Mouse (Mus musculus): Measurements from ENCODE around the gene Krt17. TPM values are rescaled to one million over a fixed set of nuclear protein-coding genes. Genes with fewer than 3 reads are reported as not detected.
A peak's percentile ranks its signal among the peaks of the same experiment; 100 is the strongest.
"Not testable (repeated sequence)": the region's sequence is repeated elsewhere in the genome, so short reads cannot be mapped to it uniquely, and the experiment has no call there.

Krt17 gene
- not detected for total RNA-seq (2021)
- long read RNA-seq, experiment 1, result 0 reads
- long read RNA-seq, experiment 2, result 0 reads

DNA sequence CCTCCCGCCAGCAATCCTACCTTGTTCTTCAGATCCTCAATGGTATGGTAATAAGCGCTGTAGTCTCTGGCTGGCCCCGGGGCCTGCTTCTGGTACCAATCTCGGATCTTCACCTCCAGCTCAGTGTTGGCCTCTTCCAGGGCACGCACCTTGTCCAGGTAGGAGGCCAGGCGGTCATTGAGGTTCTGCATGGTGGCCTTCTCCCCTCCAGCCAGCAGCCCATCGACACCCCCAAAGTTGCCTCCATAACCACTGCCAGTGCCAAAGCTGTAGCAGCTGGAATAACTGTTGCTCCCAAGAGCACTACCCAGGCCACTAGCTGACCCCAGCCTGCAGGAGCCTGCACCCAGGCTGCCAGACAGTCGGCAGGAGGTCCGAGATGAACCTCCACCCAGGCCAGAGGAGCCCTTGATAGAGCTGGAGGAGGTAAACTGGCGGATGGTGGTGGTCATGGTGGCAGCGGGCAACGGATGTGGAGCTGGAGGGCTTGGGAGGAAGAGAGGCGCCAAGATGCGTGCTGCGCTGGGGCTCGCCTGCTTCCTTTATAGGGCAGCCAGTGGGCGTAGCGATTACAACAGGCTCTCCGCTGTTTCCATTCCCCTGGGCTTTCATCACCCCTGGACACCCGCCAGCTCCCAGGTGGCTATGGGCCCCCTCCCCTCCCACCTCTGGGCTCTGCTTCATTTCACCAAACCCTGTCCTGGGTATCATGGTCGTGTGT is at the start of gene Krt17:
Gene Krt17 (minus strand): TSS at position 516 of the 721 bp plus-strand sequence.
- intact Hi-C loops (cut with DNase I; ENCODE audit: low total_unique reads), result no loop called here
- no peak for DNase-seq

DNA sequence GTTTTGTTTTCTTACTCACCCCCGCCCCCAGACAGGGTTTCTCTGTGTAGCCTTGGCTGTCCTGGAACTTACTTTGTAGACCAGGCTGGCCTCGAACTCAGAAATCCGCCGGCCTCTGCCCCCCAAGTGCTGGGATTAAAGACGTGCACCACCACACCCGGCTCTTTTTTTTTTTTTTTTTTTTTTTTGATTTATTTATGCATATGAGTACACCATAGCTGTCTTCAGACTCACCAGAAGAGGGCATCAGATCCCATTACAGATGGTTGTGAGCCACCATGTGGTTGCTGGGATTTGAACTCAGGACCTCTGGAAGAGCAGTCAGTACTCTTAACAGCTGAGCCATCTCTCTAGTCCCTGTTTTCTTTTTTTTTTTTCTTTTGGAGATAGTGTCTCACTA is 47.8 kb upstream of the Krt17 start:
- intact Hi-C loops (cut with DNase I; ENCODE audit: low total_unique reads); DNase-seq: not testable (repeated sequence)

DNA sequence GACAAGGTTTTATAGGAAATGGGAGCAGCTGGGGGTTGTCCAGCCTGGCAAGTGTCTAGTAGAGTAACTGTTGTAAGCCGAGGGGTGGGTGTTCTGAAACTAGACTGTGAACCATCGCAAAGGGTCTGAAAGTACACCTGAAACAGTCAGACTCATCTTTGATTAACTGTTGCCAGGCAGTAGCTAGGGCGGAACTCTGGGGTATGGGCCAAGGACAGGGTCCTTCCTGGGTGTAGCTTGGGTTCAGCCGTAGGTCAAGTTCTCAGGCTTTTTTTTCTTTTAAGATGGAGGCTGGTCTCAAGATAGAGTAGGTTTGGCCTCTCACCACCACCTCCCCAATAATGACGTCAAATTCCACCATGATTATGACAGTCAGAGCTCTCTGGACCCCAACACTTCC is 47.1 kb upstream of the Krt17 start:
- DNase-seq, result no peak
- intact Hi-C loops (cut with DNase I; ENCODE audit: low total_unique reads), result no loop called here

DNA sequence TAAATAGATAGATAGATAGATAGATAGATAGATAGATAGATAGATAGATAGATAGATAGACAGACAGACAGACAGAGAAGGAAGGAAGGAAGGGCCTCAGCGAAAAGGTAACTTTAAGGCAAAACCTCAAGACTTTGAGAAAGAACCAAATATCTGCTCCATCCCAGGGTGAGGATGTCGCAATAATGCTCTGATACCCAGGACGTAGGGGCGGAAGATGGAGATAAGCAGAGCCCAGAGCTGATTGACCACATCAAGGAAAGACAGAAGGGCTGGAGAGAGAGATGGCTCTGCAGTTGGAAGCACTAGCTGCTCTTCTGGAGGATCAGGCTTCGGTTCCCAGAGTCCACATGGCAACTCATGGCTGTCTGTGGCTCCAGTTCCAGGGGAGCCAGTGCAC is 40.5 kb upstream of the Krt17 start:
- no peak for DNase-seq
- intact Hi-C loops (cut with DNase I; ENCODE audit: low total_unique reads), result no loop called here

DNA sequence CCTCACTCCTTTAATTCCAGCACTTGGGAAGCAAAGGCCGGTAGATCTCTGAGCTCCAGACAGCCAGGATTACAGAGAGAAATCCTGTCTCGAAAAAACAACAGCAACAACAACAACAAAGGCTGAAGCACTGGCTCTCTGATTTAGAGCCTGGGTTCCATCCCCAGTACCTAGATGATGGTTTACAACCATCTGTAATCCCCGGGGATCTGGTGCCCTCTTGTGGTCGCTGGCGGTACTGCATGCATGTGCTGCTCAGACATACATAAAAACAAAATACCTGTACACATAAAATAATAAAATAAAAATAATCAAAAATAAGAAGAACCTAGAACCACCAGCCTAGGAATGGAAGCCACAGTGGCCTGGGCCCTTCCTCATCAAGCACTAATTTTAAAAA is 39.5 kb upstream of the Krt17 start:
- intact Hi-C loops (cut with DNase I; ENCODE audit: low total_unique reads), result no loop called here
- peak; percentile 41 for DNase-seq

DNA sequence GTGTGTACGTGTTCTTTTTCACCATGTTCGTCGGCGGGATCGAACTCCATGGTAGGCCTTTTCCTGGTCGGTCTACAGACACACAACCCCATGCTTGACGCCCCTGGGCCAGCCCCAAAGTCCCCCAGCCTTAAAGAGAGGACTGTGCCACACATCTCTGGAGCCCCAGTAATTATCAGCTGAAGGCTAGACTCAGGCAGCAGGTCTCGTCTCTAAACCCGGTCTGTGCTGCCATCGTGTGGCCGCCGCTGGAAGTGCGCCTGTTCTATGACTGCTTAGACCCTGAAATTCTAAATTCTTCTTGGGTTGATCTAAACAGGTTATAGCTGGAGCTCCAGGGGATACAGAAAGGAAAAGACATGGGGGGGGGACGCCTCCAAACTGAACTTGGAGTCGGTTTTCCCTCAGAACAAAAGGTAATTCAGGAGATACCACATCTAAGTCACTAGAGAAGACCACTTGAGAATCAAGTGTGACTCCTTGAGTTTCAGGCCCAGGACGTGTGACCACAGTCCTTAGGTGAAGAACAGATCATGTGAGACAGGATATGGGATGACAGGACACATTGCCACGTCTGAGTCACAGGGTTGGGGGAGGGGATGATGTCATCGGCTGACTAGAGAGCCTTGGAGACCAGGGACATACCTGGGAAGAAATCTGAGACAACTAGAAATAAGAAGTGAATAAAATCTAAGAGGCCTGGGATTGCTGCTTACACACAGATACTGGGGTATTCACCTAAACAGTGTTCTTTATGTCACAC is 37.6 kb upstream of the Krt17 start:
- peak; percentile 74 for DNase-seq
- intact Hi-C loops (cut with DNase I; ENCODE audit: low total_unique reads), result loop anchor here (10.0 kb wide), 1 partner anchor 834 kb away; no protein-coding TSS in a partner anchor

DNA sequence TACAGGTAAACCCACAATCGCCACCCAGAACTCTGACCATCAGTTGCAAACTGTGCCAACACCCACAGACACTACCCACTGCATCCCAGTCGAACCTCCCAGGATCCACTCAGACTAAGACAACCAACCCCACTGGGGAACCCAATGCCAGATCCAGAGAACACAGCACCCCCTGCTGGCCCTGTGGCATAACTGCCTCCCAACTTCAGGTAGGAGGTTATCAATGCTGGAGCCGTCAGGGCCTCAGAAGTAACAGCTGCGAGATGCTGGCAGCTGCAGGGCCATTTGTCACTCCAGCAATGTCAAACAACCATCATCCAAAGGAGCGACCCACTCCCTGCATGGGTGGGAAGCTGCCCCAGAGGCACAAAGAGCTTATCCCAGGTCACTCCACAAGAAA is 37.0 kb upstream of the Krt17 start:
- intact Hi-C loops (cut with DNase I; ENCODE audit: low total_unique reads), result loop anchor here (10.0 kb wide), 1 partner anchor 833 kb away; no protein-coding TSS in a partner anchor
- no peak for DNase-seq

DNA sequence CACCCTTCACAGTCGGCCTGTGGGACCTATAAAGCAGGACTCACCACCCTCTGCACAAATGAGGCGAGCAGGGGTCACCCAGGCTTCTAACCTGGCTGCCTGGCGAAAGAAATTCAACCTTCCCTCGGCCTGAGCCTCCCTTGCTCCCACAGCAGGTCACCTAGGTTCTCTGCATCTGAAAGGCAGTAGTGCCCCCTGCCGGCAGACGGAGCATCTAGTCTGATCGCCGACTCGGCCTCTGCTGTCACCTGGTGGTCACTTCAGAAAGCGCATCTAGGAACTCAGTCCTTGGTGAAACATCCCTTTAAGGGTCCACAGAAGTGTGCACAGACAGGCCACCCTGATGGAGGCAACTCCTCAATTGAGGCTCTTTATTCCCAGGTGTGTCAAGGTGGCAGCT is 34.5 kb upstream of the Krt17 start:
- DNase-seq, result peak; percentile 78
- intact Hi-C loops (cut with DNase I; ENCODE audit: low total_unique reads), result loop anchor here (10.0 kb wide), 1 partner anchor 831 kb away; no protein-coding TSS in a partner anchor

DNA sequence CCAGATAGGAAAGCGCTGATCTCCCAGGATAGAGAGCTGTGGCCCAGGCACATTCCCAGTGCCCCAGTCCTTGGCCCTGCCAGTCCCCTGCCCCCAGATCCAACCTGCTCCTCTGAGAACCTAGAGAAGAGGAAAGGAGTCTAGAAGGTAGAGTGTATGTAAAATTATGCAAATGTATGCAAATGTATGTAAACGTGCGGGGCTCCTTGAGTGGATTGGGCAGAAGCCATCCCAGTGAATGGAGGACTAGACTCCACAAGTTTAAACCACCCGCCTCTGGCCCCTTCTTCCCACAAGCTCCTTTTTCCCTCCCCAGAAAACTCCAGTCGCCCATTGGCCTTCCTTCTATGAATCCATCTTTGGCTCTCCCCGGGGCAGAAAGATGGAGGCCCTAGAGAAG is 32.1 kb upstream of the Krt17 start:
- no peak for DNase-seq
- intact Hi-C loops (cut with DNase I; ENCODE audit: low total_unique reads), result loop anchor here (10.0 kb wide), 1 partner anchor 828 kb away; no protein-coding TSS in a partner anchor

DNA sequence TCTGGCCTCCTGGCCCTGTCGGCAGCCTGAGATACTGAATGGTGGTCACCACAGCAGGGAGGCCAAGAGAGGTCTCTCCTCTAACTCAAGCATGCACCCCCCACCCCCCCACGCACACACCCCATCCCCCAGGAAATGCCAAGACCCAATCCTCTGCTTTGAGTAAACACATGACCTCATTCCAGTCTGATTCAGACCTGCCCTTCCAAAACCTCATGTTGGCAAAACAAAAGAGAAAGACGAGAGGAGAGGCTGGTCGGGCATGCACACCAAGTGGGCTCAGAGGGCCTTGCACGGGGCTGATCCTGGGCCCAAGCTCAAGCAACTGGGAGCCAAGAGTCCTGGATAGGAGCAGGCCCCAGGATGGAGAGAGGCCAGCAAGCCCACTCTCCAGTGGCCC is 29.4 kb upstream of the Krt17 start:
- intact Hi-C loops (cut with DNase I; ENCODE audit: low total_unique reads), result loop anchor here (10.0 kb wide), 1 partner anchor 825 kb away; no protein-coding TSS in a partner anchor
- no peak for DNase-seq

DNA sequence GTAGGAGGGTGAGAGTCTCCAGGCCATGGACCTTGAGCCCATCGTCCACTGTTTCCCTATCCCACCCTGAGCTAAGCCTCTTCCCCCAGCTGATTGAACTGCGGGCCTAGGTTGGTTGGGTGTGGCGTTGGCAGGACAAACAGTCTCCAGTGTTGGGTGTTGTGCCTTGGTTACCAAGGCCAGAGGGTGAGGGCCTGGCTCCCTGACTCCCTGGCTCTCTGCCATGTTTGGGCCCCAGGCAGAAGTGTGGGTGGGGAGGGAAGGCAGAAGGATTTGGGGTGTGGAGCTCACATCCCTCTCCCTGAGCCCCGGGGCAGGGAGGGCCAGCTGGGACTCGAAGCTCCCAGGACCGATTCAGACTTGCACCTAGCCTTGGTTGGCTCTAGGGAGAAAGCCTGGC is 28.1 kb upstream of the Krt17 start:
- no peak for DNase-seq
- intact Hi-C loops (cut with DNase I; ENCODE audit: low total_unique reads), result no loop called here

DNA sequence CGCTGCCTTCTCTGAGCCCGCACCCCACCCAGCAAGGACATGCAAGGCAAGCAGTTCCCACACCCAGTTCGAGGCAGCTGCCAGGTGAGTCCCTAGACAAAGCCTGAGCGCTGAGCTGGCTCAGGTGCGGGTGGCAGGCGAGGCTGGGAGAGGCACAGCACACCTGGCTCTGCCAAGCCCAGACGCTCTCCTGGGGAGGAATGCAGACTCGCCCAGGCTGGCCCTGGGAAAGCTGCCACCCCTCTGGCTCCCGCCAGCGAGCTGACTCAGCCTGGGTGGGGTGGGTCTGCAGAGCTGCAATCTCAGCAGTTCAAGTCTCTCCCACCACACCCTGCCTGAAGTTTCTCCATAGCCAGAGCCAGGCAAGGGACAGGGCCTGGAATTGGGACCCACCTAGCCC is 26.2 kb upstream of the Krt17 start:
- DNase-seq, result peak; percentile 75
- intact Hi-C loops (cut with DNase I; ENCODE audit: low total_unique reads), result no loop called here

DNA sequence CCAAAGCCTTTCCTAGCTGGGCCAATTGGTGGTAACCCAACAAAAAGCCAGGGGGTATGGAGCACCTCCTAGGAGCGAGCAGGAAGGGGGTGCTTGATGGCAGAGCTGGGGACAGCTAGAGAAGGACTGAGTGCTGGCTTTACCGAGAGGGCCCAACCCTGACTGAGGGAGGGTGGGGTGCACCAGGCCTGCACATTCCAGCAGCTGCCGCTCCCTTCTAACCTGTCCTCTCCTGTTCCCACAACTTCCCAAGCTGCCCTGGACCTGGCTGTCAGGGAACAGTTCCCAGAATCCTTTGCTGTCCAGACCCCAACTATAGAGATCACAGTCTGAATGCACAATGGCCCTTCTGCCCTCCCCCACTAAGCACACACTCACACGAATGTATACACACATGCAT is 24.2 kb upstream of the Krt17 start:
- DNase-seq, result no peak
- intact Hi-C loops (cut with DNase I; ENCODE audit: low total_unique reads), result no loop called here

DNA sequence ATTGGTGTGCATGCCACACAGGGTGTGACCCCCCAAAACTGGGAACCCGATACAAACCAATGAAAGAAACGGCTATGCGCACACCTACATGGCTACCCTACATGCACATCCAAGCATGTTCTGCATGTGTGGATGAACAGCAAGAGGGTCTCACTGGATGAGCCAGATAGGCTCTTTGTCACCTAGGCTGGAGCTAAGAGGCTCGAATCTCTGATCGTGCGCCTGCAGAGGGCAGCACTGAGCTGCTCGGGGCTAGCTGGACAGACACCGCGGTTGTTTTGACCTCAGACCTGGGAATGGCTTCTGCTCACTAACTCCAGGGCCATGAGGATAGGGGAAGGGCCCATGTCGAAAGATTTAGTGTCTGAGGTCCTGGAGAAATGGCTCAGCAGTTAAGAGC is 21.7 kb upstream of the Krt17 start:
- intact Hi-C loops (cut with DNase I; ENCODE audit: low total_unique reads), result no loop called here

DNA sequence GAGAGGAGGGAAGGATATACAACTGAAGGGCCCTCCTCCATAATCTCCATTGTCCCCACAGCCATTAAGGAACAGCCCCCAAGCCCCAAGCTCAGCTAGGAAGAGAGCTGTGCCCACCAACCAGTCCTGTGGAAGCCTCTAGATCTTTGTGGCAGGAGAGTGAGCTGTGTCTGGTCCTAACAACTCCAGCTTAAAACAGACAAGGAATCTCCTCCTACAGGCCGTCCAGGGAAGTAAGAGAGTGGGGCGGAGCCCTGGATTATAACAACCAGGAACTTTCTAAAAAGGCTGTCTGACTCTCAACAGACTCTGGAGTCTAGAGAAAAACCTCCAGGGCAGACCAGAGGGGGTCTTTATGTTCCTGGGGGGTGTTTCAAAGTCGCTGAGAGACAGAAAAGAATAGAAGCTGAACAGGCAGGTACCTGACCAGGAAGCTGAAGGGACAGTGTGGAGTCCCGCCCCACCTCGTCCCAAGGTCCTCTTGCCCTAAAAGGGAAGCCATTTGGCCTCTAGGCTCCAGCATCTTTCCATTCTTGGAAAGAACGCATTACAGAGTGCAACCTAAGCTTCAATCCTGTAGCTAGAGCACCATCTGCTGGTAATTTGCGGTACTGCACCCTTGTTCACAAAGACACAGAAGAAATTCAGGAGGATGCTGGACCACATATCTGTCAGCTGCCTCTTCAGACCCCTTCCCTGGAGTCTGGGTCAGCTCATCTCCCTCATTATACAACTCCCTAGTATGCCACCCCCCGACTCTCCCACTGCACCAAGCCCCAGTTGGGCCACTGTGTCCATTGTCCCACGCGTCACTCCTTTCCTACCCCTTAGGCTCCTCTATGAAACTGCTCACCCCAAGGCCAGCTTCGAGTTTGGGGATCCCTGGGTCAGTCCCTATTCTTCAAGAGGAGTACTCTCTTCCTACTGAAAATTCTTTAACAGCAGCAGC is 21.0 kb upstream of the Krt17 start:
- intact Hi-C loops (cut with DNase I; ENCODE audit: low total_unique reads), result no loop called here
- peak; percentile 77 for DNase-seq

More for the DNA sequence above, 21.7 kb upstream of the Krt17 start:
- DNase-seq, result peak; percentile 82

DNA sequence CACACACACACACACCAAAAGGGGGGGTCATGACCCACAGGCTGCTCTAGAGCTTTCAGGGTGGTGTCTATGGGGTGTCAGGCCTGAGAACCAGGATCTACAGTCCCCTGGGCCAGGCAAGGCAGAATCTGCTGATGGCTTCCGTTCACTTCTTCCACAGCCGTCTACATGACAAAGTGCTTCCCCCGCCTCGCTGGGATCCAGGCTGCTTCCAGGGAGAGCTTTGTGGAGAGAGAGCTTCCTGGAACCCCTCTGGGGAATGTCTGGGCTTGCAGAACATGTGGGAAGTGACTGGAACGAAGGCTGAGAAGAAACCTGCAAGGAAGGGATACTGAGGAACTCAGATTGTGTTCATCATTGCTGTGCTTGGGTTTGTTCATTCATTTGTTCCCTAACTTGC is 17.9 kb upstream of the Krt17 start:
- intact Hi-C loops (cut with DNase I; ENCODE audit: low total_unique reads), result loop anchor here (10.0 kb wide), 1 partner anchor 104 kb away; no protein-coding TSS in a partner anchor
- no peak for DNase-seq

DNA sequence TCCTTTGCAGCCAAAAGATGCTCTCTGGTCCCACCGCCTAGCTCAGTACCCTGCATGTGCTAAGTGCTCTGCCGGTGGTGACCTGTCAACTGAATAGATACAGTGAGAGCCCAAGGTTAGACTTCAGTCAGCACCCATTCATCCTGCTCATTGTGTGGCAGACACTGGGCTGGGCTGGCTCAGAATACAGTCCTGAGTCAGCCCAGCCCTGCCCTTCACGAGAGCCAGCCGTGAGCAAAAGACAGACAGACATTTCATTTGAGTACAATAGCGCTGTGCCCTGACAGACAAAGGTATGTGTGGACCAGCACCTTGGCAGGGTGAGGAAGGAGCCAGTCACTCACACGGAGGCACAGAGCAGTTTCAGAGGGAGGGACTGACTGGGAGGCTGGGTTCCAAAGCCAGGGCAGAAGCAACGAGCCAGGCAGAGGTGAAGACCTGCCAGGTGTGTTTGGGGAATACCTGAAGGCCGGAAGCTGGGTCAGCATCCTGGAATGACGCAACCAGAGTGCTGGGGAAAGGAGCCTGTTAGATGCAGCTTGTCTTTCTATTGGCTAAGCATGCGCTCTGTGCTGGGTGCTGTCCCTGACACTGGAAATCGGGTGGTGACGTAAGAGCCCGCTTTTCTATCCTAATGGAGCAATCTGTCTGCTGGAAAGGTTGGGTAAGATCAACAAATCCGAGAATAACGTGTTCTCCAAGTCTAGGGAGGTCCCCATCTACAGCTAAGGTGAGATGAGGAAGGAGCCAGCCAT is 17.1 kb upstream of the Krt17 start:
- intact Hi-C loops (cut with DNase I; ENCODE audit: low total_unique reads), result loop anchor here (10.0 kb wide), 1 partner anchor 103 kb away; no protein-coding TSS in a partner anchor
- no peak for DNase-seq

DNA sequence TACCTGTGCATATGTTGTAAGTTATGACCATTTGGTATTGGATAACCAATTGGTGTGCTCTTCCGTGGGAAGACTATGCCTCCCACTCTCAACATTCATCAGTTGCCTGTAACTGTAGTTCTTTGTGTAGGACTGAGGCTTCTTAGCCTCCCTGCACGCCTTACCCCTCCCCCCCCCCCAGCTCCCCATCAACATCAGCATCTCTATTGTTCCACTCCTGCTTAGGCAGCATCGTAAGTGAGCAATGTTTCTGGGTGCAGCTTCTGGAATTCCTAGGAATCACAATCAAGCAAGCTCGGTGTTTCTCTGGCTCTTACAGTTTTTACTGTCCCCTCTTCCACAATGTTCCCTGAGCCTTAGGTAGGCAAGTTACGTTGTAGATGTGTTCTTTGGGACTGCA is 14.6 kb upstream of the Krt17 start:
- DNase-seq, result no peak
- intact Hi-C loops (cut with DNase I; ENCODE audit: low total_unique reads), result loop anchor here (10.0 kb wide), 1 partner anchor 101 kb away; no protein-coding TSS in a partner anchor

DNA sequence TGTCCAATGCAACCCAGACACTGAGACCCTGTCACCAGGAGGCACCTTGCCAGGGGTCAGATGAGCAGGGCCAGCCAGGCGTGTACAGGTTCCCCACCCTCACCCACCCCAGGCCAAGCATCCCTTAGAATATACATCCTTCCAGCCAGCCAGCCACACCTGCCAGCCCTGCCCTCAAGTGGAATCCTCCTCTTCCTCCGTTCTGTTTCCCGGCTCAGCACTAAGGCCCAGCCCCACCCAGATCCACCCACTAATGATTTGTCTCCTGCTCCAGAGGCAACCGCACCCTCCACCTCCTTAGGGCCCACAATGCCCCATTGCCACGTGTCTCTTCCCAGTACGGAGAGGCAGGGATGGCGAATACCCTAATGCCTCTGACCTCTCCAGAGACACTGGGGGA is 13.9 kb upstream of the Krt17 start:
- intact Hi-C loops (cut with DNase I; ENCODE audit: low total_unique reads), result loop anchor here (10.0 kb wide), 1 partner anchor 100 kb away; no protein-coding TSS in a partner anchor
- DNase-seq, result no peak
